Mouse (Mus musculus): ENCODE data around the gene Chd1.

DNA sequence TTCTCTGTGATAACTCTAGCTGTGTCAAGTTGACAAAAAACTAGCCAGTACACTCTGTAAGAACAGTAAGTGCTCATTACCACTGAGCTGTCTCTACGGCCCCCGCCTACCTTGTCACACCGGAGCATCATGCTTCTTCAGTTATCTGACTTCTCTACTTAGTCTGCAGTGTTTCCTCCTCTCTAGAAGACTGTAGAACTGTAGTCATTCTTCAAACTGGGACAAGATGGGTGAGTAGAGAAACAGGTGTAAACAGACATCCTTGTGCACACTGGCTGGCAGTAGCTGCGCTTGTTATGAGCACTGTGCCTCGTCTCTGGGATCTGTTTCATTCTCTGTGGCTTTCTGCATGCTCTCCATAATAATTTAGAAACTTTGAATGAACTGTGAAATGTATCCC is 18.4 kb upstream of the Chd1 start:
- no peak for TF ChIP-seq POLR2A (IDR thresholded peaks at IDR 0.05; ENCODE audit: insufficient read depth, low read depth, low read length)
- no peak for TF ChIP-seq CTCF (IDR thresholded peaks at IDR 0.05)
